Mouse (Mus musculus) heart, embryonic 13.5 days (tissue): ENCODE data around the gene Adgrl3. TPM values are rescaled to one million over a fixed set of nuclear protein-coding genes. Genes with fewer than 3 reads are reported as not detected.

Source experiments
- ATAC-seq: fragments of 200-750 bp; cut with Nextera tagmentation; 2 replicates; pipeline ENCODE4 v1.8.0; 2017; ENCODE audit warnings: moderate TSS enrichment; ENCODE audit not compliant: insufficient number of reproducible peaks, low FRiP score, low TSS enrichment; ENCODE audit errors: extremely low read depth
- H3K27ac ChIP-seq: fragments of 300-500 bp; sonication (generic); replicated peaks from 2 replicates; pipeline ENCODE4 v1.5.1; 2015; ENCODE audit warnings: moderate library complexity, mild to moderate bottlenecking, inconsistent platforms
- H3K27me3 ChIP-seq: fragments of 300-500 bp; sonication (generic); replicated peaks from 2 replicates; pipeline ENCODE4 v1.6.1; 2015; ENCODE audit warnings: mild to moderate bottlenecking, inconsistent platforms
- H3K36me3 ChIP-seq: fragments of 300-500 bp; sonication (generic); 2 replicates; pipeline ENCODE4 v1.6.1; 2015; ENCODE audit warnings: mild to moderate bottlenecking, inconsistent platforms
- H3K4me1 ChIP-seq: fragments of 300-500 bp; sonication (generic); 2 replicates; pipeline ENCODE4 v1.6.1; 2015; ENCODE audit warnings: inconsistent platforms
- H3K4me2 ChIP-seq: fragments of 300-500 bp; sonication (generic); 2 replicates; pipeline ENCODE4 v1.6.1; 2015; ENCODE audit warnings: inconsistent platforms, mild to moderate bottlenecking, moderate library complexity
- H3K4me3 ChIP-seq: fragments of 300-500 bp; sonication (generic); 2 replicates; pipeline ENCODE4 v1.5.1; 2015; ENCODE audit warnings: moderate library complexity, mild to moderate bottlenecking, inconsistent platforms
- H3K9ac ChIP-seq: fragments of 300-500 bp; sonication (generic); 2 replicates; pipeline ENCODE4 v1.6.1; 2015; ENCODE audit warnings: inconsistent platforms, mild to moderate bottlenecking, moderate library complexity
- H3K9me3 ChIP-seq: fragments of 300-500 bp; sonication (generic); 2 replicates; pipeline ENCODE4 v1.6.1; 2016; ENCODE audit warnings: inconsistent platforms
- WGBS: fragments of 180-500 bp; shearing (Covaris S2); methylation state at CpG from one replicate; pipeline ENCODE4 v1.1.7; 2015; ENCODE audit warnings: mixed read lengths; 5-methylcytosine and 5-hydroxymethylcytosine counted together
- polyA plus RNA-seq: library from polyadenylated mRNA; unstranded; fragments of >200 nt; fragmentation: Nextera tagmentation; extraction: Ambion mirVana; gene quantifications from 2 replicates; pipeline ENCODE4 v1.2.1, GENCODE M21; 2015

The Adgrl3 gene
- polyA plus RNA-seq, 1 experiment from 2014 or later: 6.8 TPM

DNA sequence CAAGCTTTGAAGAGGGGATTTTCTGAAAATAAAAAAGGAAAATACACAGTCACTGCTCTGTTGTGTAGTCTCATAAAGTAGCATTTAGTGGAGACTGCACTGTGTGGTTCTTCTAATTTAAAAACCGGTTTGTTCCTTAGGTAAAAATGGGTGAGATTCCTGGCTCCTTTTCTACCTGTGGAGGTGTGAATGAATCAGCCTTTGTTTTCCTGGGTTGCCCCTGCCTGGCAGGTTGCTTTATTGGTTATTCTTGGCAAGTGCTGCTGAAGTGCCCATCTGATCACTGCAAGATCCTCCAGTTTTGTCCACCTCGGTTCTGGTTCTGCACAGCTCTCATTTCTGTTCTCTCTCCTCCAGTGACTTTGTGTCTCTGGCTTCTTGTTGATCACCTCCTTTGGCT lies 136.3 kb downstream of the Adgrl3 start:
- no peaks in the 10 kb centered on the region for H3K36me3 ChIP-seq
- WGBS: 41% methylated on average over 2 of the region's 2 CpGs

DNA sequence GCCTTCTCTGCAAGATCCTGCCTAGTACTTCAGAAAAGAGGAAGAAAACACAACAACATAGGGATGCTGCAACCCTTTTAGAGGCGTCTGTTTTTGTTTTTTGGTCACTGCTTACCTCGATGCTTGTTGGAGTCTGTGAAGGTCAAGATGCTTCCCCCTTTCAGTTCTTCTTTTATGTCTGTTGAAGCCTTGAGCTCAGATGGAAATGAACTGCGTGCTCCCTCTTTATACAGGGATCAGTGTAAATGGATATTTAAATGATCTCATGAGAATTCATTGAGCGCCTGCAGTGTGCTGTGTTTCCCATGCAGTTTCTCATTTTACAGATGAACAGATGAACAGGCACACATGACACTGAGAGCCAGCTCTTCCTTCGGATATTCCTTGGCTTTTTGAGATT lies 136.9 kb downstream of the Adgrl3 start:
- Histone ChIP-seq H3K36me3 (no peaks in the 10 kb centered on the region), H3K27ac (no peak overlapping the region), H3K9me3 (no peaks in the 10 kb centered on the region), H3K27me3 (no peaks in the 10 kb centered on the region), H3K4me1 (no peaks in the 10 kb centered on the region), H3K4me3 (no peak overlapping the region), H3K9ac (no peak overlapping the region), H3K4me2 (no peak overlapping the region)
- no peak for ATAC-seq
- WGBS: 61% methylated on average over 5 of the region's 5 CpGs

More for the DNA sequence above, 136.3 kb downstream of the Adgrl3 start:
- Histone ChIP-seq H3K4me1 (no peaks in the 10 kb centered on the region), H3K9me3 (no peaks in the 10 kb centered on the region), H3K4me2 (no peak overlapping the region), H3K27ac (no peak overlapping the region), H3K4me3 (no peak overlapping the region), H3K27me3 (no peaks in the 10 kb centered on the region), H3K9ac (no peak overlapping the region)
- no peak for ATAC-seq

DNA sequence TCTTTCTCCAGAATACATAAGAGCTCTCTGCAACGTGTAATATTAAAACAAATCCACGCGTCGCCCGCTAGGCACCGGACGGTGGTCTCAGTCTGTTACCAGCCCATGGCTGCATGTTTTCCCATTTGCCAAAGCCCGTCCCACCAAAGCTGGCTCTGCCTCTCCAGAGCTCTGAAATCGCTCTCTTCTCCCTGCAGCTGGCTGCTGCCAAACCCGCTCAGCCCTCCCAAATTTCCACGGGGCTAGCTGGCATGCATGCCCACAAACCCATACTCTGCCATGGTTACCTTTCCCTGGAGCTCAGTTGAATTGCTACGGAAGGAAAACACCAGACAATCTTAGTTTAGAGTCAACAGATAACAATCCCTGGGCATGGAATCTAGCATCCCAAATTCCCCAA lies 139.1 kb downstream of the Adgrl3 start:
- Histone ChIP-seq H3K9me3 (no peaks in the 10 kb centered on the region), H3K27ac (no peak overlapping the region), H3K4me3 (no peak overlapping the region), H3K36me3 (no peaks in the 10 kb centered on the region), H3K27me3 (no peaks in the 10 kb centered on the region), H3K9ac (no peak overlapping the region), H3K4me2 (no peak overlapping the region), H3K4me1 (no peaks in the 10 kb centered on the region)
- 84% methylated on average over 12 of the region's 12 CpGs for WGBS
- no peak for ATAC-seq

GRCm38 (mm10) chr5:81160431-81160830 lies 140.5 kb downstream of the Adgrl3 start:
- Histone ChIP-seq H3K4me3 (no peak overlapping the region), H3K9me3 (no peaks in the 10 kb centered on the region), H3K9ac (no peak overlapping the region), H3K27me3 (no peaks in the 10 kb centered on the region), H3K36me3 (no peaks in the 10 kb centered on the region), H3K27ac (no peak overlapping the region), H3K4me2 (no peak overlapping the region), H3K4me1 (no peaks in the 10 kb centered on the region)
- no peak for ATAC-seq
- WGBS: 81% methylated on average over 6 of the region's 6 CpGs

DNA sequence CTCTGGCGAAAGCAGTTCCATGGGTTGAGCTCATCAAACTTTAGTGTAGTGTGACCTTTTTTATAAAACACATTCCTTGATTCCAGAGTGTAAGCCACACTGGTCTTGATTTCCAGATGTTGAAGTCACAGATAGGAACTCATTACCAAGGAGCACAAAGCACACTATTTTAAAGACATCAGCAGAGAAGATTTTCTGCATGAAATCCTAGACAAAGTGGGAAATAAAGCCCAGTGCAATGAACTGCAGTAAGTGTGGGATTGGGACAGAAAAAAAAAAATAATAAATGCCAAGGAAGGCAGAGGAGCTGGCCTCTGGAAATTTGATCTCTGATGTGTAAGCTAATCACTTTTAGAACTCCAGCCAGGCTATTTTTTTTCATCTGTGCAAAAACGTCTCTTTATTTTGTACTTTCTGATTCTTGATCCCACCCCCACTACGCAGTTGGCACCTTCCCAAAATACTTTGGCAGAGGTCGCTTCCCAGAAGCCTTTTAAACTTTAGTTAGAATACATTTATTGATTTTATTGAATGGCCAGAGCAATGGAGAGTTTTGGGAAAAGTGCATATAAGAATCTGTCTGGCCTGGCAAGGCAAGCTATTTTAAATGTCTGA lies 169.0 kb downstream of the Adgrl3 start:
- ATAC-seq: no peak
- H3K27ac ChIP-seq: no peak overlapping the region
- H3K36me3 ChIP-seq: no peaks in the 10 kb centered on the region
- 0 out of 2 replicates have a peak, but pooled peaks cover 2% of the 10 kb centered on the region for H3K4me1 ChIP-seq
- H3K27me3 ChIP-seq: no peaks in the 10 kb centered on the region
- no peak overlapping the region for H3K4me3 ChIP-seq
- H3K4me2 ChIP-seq: no peak overlapping the region
- H3K9me3 ChIP-seq: no peaks in the 10 kb centered on the region
- H3K9ac ChIP-seq: no peak overlapping the region
- 54% methylated on average over 4 of the region's 4 CpGs for WGBS

DNA sequence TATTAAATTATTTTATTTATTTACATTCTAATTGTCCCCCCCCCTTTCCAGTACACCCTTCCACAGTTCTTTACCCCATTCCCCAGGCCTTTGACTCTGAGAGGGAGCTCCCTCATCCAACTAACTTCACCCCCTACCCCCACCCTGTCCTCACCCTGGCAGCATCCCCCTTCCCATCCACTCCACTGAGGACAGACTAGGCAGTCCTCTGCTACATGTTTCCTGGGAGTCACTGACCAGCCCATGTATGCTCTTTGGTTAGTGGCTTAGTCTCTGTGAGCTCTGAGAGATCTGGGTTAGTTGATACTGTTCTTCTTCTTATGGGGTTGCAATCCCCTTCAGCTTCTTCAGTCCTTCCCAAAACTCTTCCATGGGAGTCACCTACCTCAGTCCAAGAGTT lies 180.4 kb downstream of the Adgrl3 start:
- Histone ChIP-seq H3K4me2 (no peak overlapping the region), H3K36me3 (no peaks in the 10 kb centered on the region), H3K9me3 (no peaks in the 10 kb centered on the region), H3K27ac (no peak overlapping the region), H3K9ac (no peak overlapping the region), H3K27me3 (no peaks in the 10 kb centered on the region), H3K4me1 (no peaks in the 10 kb centered on the region), H3K4me3 (no peak overlapping the region)
- no peak for ATAC-seq

DNA sequence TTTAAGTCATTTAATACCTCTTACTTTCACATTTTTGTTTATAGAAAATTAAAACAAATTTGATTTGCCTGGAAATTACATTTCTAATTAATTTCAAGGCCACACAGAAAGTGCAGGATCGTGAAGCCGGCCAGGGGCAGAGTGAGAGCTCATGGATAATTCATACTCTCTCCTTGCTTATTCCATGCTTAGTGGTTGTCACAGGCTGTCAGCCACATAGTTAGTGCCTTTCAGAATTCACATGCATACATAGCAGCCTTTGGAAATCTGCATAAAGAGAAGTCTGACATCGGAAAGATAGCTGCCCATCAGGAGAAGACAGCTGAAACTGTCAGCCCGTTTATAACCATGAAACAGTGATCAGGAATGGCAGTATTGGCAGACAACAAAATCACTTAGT lies 181.9 kb downstream of the Adgrl3 start:
- Histone ChIP-seq H3K27ac (no peak overlapping the region), H3K4me2 (no peak overlapping the region), H3K9ac (no peak overlapping the region), H3K9me3 (no peaks in the 10 kb centered on the region), H3K4me3 (no peak overlapping the region), H3K4me1 (no peaks in the 10 kb centered on the region), H3K36me3 (no peaks in the 10 kb centered on the region), H3K27me3 (no peaks in the 10 kb centered on the region)
- ATAC-seq: no peak
- 85% methylated on average over 4 of the region's 4 CpGs for whole genome bisulfite sequencing

- Histone ChIP-seq H3K9me3 (no peaks in the 10 kb centered on the region), H3K27ac (no peak overlapping the region), H3K4me2 (no peak overlapping the region), H3K4me3 (no peak overlapping the region), H3K9ac (no peak overlapping the region), H3K36me3 (no peaks in the 10 kb centered on the region), H3K27me3 (no peaks in the 10 kb centered on the region), H3K4me1 (no peaks in the 10 kb centered on the region)
- WGBS: 73% methylated on average over 2 of the region's 2 CpGs
- ATAC-seq: no peak
Observed at GRCm38 (mm10) chr5:81218500-81219057, 198.6 kb downstream of the Adgrl3 start.

DNA sequence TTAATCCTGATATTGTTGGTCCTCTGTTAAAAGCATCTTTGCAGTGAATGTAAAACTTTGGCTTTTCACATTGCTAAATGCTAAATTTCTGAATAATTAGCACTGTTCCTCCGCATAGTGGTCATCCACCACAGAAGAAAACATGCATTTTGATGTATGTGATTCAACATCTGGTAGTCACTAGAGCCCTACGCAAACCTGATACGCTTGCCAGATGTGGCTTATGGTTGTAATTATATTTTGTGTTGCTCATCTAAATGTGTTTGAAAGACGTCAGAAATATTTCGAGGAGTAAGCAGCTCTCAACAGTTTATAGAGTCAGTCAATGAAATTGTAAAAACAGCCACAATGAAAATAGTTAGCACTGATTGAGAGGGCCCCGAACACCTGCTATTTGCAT lies 204.5 kb downstream of the Adgrl3 start:
- Histone ChIP-seq H3K9ac (no peak overlapping the region), H3K4me2 (no peak overlapping the region), H3K4me3 (no peak overlapping the region), H3K9me3 (no peaks in the 10 kb centered on the region), H3K27ac (no peak overlapping the region), H3K27me3 (no peaks in the 10 kb centered on the region), H3K36me3 (no peaks in the 10 kb centered on the region), H3K4me1 (no peaks in the 10 kb centered on the region)
- no peak for ATAC-seq
- 74% methylated on average over 6 of the region's 6 CpGs for WGBS

- no peaks in the 10 kb centered on the region for H3K4me1 ChIP-seq
- H3K9me3 ChIP-seq: no peaks in the 10 kb centered on the region
- H3K4me3 ChIP-seq: no peak overlapping the region
- no peak overlapping the region for H3K27ac ChIP-seq
- WGBS: 80% methylated on average over 2 of the region's 2 CpGs
- no peaks in the 10 kb centered on the region for H3K36me3 ChIP-seq
- no peak overlapping the region for H3K9ac ChIP-seq
- no peaks in the 10 kb centered on the region for H3K27me3 ChIP-seq
- no peak for ATAC-seq
- no peak overlapping the region for H3K4me2 ChIP-seq
Observed at GRCm38 (mm10) chr5:81225486-81225885, 205.5 kb downstream of the Adgrl3 start.

- no peak overlapping the region for H3K4me2 ChIP-seq
- H3K9ac ChIP-seq: no peak overlapping the region
- no peak overlapping the region for H3K27ac ChIP-seq
- H3K9me3 ChIP-seq: no peaks in the 10 kb centered on the region
- H3K27me3 ChIP-seq: no peaks in the 10 kb centered on the region
- ATAC-seq: no peak
- no peaks in the 10 kb centered on the region for H3K4me1 ChIP-seq
- no peak overlapping the region for H3K4me3 ChIP-seq
- H3K36me3 ChIP-seq: no peaks in the 10 kb centered on the region
Observed at GRCm38 (mm10) chr5:81227256-81227655, 207.3 kb downstream of the Adgrl3 start.

- H3K9me3 ChIP-seq: no peaks in the 10 kb centered on the region
- H3K4me3 ChIP-seq: no peak overlapping the region
- H3K36me3 ChIP-seq: no peaks in the 10 kb centered on the region
- 64% methylated on average over 5 of the region's 5 CpGs for WGBS
- no peak overlapping the region for H3K27ac ChIP-seq
- H3K4me2 ChIP-seq: no peak overlapping the region
- no peak for ATAC-seq
- no peak overlapping the region for H3K9ac ChIP-seq
- no peaks in the 10 kb centered on the region for H3K27me3 ChIP-seq
- H3K4me1 ChIP-seq: no peaks in the 10 kb centered on the region
Observed at GRCm38 (mm10) chr5:81248724-81249123, 228.8 kb downstream of the Adgrl3 start.
